Mouse (Mus musculus) forebrain, embryonic 13.5 days (tissue): ENCODE measurements around the gene 4930432M17Rik. TPM values are rescaled to one million over a fixed set of nuclear protein-coding genes. Genes with fewer than 3 reads are reported as not detected.

ENCODE experiments used
- ATAC-seq: fragments of 200-750 bp; cut with Nextera tagmentation; 2 replicates; pipeline ENCODE4 v1.8.0; 2017
- H3K27ac ChIP-seq: fragments of 300-500 bp; sonication (generic); 2 replicates; pipeline ENCODE4 v1.5.1; 2015; ENCODE audit warnings: inconsistent platforms, mild to moderate bottlenecking, moderate library complexity
- H3K27me3 ChIP-seq: fragments of 300-500 bp; sonication (generic); 2 replicates; pipeline ENCODE4 v1.6.1; 2015; ENCODE audit warnings: mild to moderate bottlenecking, inconsistent platforms
- H3K36me3 ChIP-seq: fragments of 300-500 bp; sonication (generic); 2 replicates; pipeline ENCODE4 v1.6.1; 2015; ENCODE audit warnings: mild to moderate bottlenecking, inconsistent platforms; ENCODE audit not compliant: poor library complexity, severe bottlenecking
- H3K4me1 ChIP-seq: fragments of 300-500 bp; sonication (generic); 2 replicates; pipeline ENCODE4 v1.6.1; 2015; ENCODE audit warnings: inconsistent platforms
- H3K4me2 ChIP-seq: fragments of 300-500 bp; sonication (generic); 2 replicates; pipeline ENCODE4 v1.6.1; 2015; ENCODE audit warnings: inconsistent platforms, mild to moderate bottlenecking, moderate library complexity
- H3K4me3 ChIP-seq: fragments of 300-500 bp; sonication (generic); 2 replicates; pipeline ENCODE4 v1.5.1; 2015; ENCODE audit warnings: mild to moderate bottlenecking, inconsistent platforms
- H3K9ac ChIP-seq: fragments of 300-500 bp; sonication (generic); 2 replicates; pipeline ENCODE4 v1.6.1; 2015; ENCODE audit warnings: mild to moderate bottlenecking, inconsistent platforms
- H3K9me3 ChIP-seq: fragments of 300-500 bp; sonication (generic); replicated peaks from 2 replicates; pipeline ENCODE4 v1.6.1; 2016; ENCODE audit warnings: inconsistent platforms
- WGBS: fragments of 180-500 bp; shearing (Covaris S2); methylation state at CpG from one replicate; pipeline ENCODE4 v1.1.7; 2015; 5-methylcytosine and 5-hydroxymethylcytosine counted together
- polyA plus RNA-seq: library from polyadenylated mRNA; unstranded; fragments of >200 nt; fragmentation: Nextera tagmentation; extraction: Ambion mirVana; gene quantifications from 2 replicates; pipeline ENCODE4 v1.2.1, GENCODE M21; 2015

Gene 4930432M17Rik
- polyA plus RNA-seq, 1 experiment from 2014 or later, result not detected

DNA sequence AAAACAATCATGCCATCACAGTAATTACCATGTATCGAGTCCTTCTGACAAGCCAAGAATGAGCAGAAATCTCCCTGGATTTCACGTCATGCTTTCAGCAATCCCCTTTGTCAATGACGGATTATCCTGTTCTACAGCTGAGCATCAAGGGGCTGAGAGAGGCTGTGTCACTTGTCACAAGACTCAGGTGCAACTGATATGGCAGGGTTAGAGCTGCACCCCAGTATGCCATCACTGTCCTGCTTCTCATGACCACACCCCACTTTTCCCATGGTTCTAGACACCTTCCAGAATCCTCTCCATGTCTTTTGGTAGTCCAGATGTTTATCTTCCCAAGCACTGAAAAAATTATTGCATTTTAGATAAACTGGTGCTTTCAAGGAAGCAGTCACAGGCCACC, 8.9 kb downstream of the 4930432M17Rik start:
- H3K4me3 ChIP-seq, result no peak overlapping the region
- H3K27ac ChIP-seq, result no peak overlapping the region
- H3K4me1 ChIP-seq, result 0 out of 2 replicates have a peak, but pooled peaks cover 4% of the 10 kb centered on the region
- H3K4me2 ChIP-seq, result no peak overlapping the region
- no peak overlapping the region for H3K9ac ChIP-seq
- H3K9me3 ChIP-seq, result no peaks in the 10 kb centered on the region
- ATAC-seq, result peak; percentile 33; the same call in 1 of the 2 replicates
- H3K36me3 ChIP-seq, result no peaks in the 10 kb centered on the region
- H3K27me3 ChIP-seq, result no peaks in the 10 kb centered on the region
- 31% methylated on average over 3 of the region's 3 CpGs for WGBS

DNA sequence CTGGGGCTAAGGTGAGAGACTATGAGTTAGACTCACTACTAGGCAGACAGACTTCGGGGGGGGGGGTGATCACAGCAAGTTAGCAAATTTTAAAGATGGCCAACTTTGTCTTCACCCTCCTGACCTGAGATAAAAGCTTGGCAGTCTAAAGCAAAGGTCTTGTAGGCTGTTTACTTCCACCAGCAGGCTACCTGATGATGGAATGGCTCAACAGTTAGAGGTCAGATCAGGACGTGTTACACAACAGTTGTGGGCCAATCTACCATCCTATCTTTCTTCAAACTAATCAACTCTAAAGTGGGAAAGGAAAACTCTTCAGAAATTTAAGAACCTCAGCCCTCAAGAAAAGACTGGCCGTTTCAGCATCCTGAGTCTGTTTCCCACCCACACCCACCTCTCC, 9.6 kb downstream of the 4930432M17Rik start:
- H3K9ac ChIP-seq, result no peak overlapping the region
- 84% methylated on average over 3 of the region's 3 CpGs for WGBS
- no peaks in the 10 kb centered on the region for H3K27me3 ChIP-seq
- H3K27ac ChIP-seq, result no peak overlapping the region
- H3K9me3 ChIP-seq, result no peaks in the 10 kb centered on the region
- no peak for ATAC-seq
- H3K4me2 ChIP-seq, result no peak overlapping the region
- no peak overlapping the region for H3K4me3 ChIP-seq
- H3K4me1 ChIP-seq, result 0 out of 2 replicates have a peak, but pooled peaks cover 4% of the 10 kb centered on the region
- no peaks in the 10 kb centered on the region for H3K36me3 ChIP-seq

DNA sequence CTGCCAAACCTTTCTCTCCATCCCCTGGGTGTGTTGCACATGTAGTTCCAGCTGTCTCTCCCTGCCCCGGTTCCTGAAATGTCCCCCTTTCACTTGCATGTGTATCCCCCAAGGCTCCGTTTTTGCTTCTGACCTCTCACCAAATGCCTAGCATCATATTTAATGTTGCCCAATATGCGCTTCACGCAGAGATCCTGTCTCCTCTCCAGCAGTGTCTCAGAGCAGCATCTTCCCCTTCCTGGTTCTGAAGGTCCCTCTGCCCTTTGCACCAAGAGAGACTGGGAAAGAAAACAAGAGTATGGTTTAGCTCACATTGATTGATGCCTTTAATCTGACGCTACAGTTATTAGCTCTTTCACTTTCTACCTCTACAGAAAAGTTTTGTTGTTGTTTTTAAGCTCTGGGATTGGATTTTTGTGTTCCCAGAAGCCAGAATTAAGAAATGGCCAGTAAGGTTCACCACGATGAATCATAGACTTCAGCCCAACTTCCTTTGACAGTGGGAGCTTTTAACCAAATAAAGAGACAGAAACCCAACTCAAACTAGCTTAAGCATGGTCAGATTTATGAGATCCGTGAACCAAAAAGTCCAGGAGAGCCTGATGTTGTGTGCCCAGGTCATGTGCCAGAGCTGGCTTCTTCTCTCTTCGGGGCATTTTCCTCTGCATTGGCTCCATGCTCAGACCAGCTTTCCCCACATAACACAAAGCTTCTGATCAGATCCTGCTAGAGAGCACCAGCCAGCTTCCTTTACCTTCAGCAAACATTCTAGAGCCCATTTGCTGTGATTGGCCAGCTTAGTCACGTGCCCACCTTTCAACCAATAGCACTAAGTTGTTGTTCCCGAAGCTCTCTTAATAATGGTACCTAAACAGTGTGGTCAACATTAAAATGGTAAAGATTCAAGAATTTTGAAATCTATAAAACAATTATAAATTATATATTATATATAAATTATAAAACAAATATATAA, 12.2 kb downstream of the 4930432M17Rik start:
- Histone ChIP-seq H3K4me2 (no peak overlapping the region), H3K4me3 (no peak overlapping the region), H3K27me3 (no peaks in the 10 kb centered on the region), H3K9me3 (no peaks in the 10 kb centered on the region), H3K4me1 (peaks cover 24% of the 10 kb centered on the region), H3K27ac (no peak overlapping the region), H3K36me3 (no peaks in the 10 kb centered on the region), H3K9ac (no peak overlapping the region)
- ATAC-seq, result no peak
- WGBS, result 90% methylated on average over 10 of the region's 10 CpGs

DNA sequence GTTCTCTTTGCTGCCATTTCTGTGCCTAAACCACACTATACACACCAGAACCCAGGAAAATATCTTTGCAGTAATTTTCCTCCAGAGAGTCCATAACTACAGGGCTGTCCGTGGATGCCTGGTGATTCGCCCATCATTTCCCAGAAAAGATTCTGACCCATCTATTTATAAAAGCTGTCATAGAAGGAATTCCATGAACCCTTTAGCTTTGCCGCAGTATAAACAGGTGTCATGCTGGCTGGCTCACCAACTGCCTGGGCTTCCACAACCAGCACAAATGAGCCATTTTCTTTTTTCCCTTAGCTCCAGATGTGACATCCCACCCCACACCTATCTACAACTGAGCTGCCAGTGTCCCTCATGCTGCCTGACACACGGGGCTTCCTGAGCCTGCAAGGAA, 14.0 kb downstream of the 4930432M17Rik start:
- Histone ChIP-seq H3K27ac (no peak overlapping the region), H3K9ac (no peak overlapping the region), H3K9me3 (no peaks in the 10 kb centered on the region), H3K27me3 (0 out of 2 replicates have a peak, but pooled peaks cover 2% of the 10 kb centered on the region), H3K36me3 (no peaks in the 10 kb centered on the region), H3K4me2 (no peak overlapping the region), H3K4me3 (no peak overlapping the region), H3K4me1 (peaks cover 22% of the 10 kb centered on the region)
- WGBS, result 80% methylated on average over 4 of the region's 4 CpGs
- ATAC-seq, result no peak

DNA sequence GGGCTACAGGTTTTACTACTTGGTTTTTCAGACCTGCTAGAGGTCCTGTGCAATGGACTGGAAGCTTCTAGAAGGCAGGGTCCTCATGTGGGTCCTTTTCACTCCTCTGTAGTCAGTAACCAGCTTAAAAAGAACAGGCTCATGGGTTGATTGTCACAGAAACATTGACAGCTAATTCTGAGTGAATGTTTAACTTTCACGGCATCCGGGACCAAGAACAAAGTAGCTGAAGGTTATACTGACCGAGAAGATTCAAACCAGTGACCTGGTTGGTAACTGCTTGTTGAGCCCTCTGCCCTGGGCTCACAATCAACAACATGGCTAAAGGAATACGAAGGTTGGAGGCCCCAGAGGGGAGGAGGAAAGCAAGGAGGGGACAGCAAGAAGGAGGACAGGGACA, 14.4 kb downstream of the 4930432M17Rik start:
- no peak for ATAC-seq
- no peak overlapping the region for H3K4me3 ChIP-seq
- H3K36me3 ChIP-seq, result no peaks in the 10 kb centered on the region
- no peaks in the 10 kb centered on the region for H3K9me3 ChIP-seq
- WGBS, result 87% methylated on average over 4 of the region's 4 CpGs
- H3K27ac ChIP-seq, result no peak overlapping the region
- H3K9ac ChIP-seq, result no peak overlapping the region
- no peak overlapping the region for H3K4me2 ChIP-seq
- H3K27me3 ChIP-seq, result 0 out of 2 replicates have a peak, but pooled peaks cover 2% of the 10 kb centered on the region
- peaks cover 21% of the 10 kb centered on the region for H3K4me1 ChIP-seq

DNA sequence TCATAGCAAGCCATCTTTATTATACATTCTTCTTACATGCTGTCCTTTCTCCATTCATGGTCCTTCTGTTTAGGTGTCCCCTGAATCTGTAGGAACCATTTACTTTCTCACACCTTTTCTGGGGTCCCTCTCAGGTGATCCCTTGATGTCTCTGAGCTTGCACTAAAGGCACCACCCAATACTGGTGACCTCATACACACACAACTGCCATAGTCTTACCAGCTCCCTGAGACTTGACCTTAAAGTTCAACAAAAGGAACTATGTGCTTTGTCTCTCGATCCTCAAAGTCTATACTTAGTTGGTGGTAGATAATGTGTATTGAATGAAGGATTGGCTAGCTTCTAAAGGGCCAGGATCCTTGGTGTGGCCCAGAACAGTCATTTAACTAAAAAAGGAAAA, 15.4 kb downstream of the 4930432M17Rik start:
- no peaks in the 10 kb centered on the region for H3K36me3 ChIP-seq
- ATAC-seq, result peak; percentile 57

DNA sequence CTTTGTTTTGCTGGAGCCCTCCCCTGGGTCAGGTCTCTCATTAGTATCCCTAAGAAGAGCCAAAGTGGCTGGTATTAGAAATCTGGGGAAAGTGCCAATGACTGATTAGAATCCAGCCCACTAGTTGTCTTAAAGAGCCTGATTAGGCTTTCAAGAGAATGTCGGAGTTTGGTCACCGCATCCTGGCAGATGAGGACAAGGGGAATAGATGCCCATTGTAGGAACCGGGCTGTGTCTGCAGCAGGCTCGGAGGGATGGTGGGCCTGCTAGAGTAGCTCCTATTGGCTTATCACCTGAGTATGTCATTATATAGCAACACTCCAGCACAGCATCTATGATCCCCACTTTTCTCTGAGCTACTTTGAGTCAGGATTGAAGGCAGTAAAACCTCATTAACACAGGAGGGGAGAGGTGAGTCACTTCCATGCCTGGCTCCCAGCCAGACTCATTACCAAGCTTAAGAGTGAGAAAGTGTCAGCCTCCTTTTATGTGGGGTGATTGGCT, 15.9 kb downstream of the 4930432M17Rik start:
- H3K36me3 ChIP-seq, result no peaks in the 10 kb centered on the region
- 45% methylated on average over 4 of the region's 4 CpGs for WGBS
- no peaks in the 10 kb centered on the region for H3K9me3 ChIP-seq
- H3K9ac ChIP-seq, result no peak overlapping the region
- H3K27ac ChIP-seq, result peak overlapping the region; percentile 33; the same call in 1 of the 2 replicates
- H3K4me2 ChIP-seq, result no peak overlapping the region
- H3K4me3 ChIP-seq, result no peak overlapping the region
- H3K4me1 ChIP-seq, result peaks cover 21% of the 10 kb centered on the region
- peak; percentile 92 for ATAC-seq
- 0 out of 2 replicates have a peak, but pooled peaks cover 2% of the 10 kb centered on the region for H3K27me3 ChIP-seq

More for the DNA sequence above, 15.4 kb downstream of the 4930432M17Rik start:
- Histone ChIP-seq H3K9me3 (no peaks in the 10 kb centered on the region), H3K9ac (no peak overlapping the region), H3K27ac (0 out of 2 replicates have a peak overlapping the region, but pooled peaks have one; percentile 33), H3K27me3 (0 out of 2 replicates have a peak, but pooled peaks cover 2% of the 10 kb centered on the region), H3K4me1 (peaks cover 21% of the 10 kb centered on the region), H3K4me3 (no peak overlapping the region), H3K4me2 (no peak overlapping the region)
- 46% methylated on average over 1 of the region's 1 CpGs for WGBS

DNA sequence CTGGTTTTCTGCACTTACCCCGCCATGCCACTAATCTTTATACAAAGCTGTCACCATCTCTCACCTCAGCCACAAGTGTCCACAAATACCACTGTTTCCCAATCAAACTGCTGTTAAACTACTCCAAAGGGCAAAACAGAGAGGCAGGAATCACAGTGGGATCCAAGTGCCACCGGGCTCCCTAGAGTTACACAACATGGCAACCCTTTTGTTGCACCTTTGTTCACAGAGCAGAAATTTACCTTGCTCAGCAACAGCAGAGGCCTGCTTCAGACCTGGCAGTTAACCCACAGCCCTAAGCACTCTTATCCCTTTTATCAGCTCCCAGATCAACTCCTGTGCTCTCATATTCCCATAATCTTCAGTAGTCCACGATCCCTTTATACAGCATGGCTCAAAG, 17.2 kb downstream of the 4930432M17Rik start:
- Histone ChIP-seq H3K27ac (no peak overlapping the region), H3K27me3 (0 out of 2 replicates have a peak, but pooled peaks cover 2% of the 10 kb centered on the region), H3K4me3 (no peak overlapping the region), H3K9me3 (no peaks in the 10 kb centered on the region), H3K36me3 (no peaks in the 10 kb centered on the region), H3K4me2 (no peak overlapping the region), H3K9ac (no peak overlapping the region), H3K4me1 (peaks cover 21% of the 10 kb centered on the region)
- 74% methylated on average over 3 of the region's 3 CpGs for WGBS
- ATAC-seq, result no peak

DNA sequence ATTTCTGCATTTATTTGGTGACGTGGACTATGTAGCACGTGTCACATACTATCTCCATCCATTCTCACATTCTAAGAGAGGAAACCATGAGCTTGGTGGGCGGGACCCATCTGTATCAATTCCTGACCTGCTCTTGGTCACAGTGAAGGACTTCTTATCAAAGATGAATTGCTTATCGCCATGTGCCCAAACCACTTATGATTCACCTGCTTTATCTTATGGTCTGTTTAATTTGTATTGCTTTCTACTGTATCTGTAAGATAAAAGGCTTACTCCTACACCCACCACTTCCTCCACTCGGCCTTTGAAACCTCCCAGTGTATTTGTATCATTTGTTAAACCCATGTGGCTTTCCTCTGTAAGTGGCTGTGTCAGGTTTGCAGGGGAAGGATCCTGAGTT, 18.5 kb downstream of the 4930432M17Rik start:
- no peaks in the 10 kb centered on the region for H3K9me3 ChIP-seq
- H3K4me2 ChIP-seq, result no peak overlapping the region
- WGBS, result 83% methylated on average over 5 of the region's 5 CpGs
- no peak for ATAC-seq
- no peak overlapping the region for H3K4me3 ChIP-seq
- no peak overlapping the region for H3K27ac ChIP-seq
- H3K4me1 ChIP-seq, result peaks cover 21% of the 10 kb centered on the region
- no peaks in the 10 kb centered on the region for H3K36me3 ChIP-seq
- H3K9ac ChIP-seq, result no peak overlapping the region
- H3K27me3 ChIP-seq, result 0 out of 2 replicates have a peak, but pooled peaks cover 2% of the 10 kb centered on the region

DNA sequence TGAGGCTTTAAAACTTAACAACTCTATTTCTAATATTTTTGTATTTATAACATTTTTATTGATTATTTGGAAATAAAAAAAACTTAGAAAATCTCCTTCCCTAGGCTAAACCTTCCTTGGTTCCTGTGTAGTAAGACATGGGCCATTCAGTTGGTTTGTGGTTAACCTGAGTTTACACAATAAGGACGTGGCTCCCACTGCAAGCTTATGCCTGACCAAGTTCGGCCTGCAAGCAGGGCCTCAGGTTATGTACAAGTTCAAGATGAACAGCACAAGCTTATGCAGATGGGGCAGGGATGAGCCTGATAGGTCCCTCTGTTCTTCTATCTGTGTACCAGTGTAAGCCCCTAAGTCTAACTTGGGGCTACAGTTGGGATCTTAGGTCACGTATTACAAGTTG, 19.1 kb downstream of the 4930432M17Rik start:
- Histone ChIP-seq H3K36me3 (no peaks in the 10 kb centered on the region), H3K9ac (no peak overlapping the region), H3K27ac (no peak overlapping the region), H3K9me3 (no peaks in the 10 kb centered on the region), H3K4me1 (peaks cover 21% of the 10 kb centered on the region), H3K4me3 (no peak overlapping the region), H3K4me2 (no peak overlapping the region), H3K27me3 (0 out of 2 replicates have a peak, but pooled peaks cover 2% of the 10 kb centered on the region)
- WGBS, result 96% methylated on average over 3 of the region's 3 CpGs
- no peak for ATAC-seq

DNA sequence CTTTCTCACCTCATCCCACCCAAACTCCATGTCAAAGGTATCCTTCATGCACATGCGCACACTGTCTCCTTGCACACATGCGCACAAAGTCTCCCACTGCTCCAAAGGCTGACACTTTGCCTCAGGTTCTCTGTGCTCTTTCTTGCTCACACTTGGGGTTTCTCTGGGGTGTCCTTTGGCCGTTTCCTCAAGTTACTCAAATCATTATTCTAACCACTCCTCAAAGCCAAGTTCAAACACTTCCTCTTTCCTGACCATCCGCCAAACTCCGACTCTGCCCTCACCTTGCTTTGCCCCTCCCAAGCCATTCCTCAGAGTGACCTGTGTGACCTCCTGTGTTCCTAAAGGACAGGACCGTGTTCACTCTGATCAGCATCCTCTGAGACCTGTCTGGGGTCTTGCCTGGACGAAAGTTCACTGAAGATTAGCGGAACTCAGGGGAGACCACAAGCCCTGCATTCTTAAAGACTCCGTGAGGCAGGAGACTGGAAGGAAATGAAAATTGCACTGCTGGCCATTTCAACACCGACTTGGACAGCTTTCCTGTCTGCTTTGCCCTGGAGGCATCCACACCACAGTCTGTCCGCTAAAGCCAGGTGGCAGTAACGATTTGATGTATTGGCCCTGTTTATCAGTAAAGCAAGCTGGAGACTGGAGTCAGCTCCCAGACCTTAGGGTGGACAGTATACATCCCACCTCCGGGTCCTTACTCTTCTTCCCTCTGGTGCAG, 22.6 kb downstream of the 4930432M17Rik start:
- ATAC-seq, result no peak
- Histone ChIP-seq H3K9ac (no peak overlapping the region), H3K27ac (no peak overlapping the region), H3K4me3 (no peak overlapping the region), H3K4me1 (no peaks in the 10 kb centered on the region), H3K4me2 (no peak overlapping the region), H3K27me3 (0 out of 2 replicates have a peak, but pooled peaks cover 2% of the 10 kb centered on the region), H3K36me3 (no peaks in the 10 kb centered on the region), H3K9me3 (no peaks in the 10 kb centered on the region)
- 82% methylated on average over 13 of the region's 13 CpGs for WGBS

DNA sequence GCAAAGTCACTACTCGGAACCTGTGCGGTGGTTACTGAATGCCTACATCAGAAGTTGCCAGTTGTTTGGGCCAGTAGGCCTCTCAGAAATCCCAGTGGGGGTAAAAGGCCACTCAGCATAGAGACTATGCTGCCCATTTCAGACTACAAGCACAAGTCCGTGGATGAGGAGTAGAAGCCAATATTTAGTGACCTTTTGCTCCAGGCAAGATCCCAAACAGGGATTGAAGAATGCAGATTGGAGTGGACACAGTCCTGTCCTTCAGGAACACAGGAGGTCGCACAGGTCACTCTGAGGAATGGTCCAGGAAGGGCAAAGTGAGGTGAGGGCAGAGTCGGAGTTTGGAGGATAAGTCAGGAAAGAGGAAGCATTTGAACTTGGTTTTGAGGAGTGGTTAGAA, 23.2 kb downstream of the 4930432M17Rik start:
- ATAC-seq, result no peak
- Histone ChIP-seq H3K4me1 (no peaks in the 10 kb centered on the region), H3K4me3 (no peak overlapping the region), H3K36me3 (no peaks in the 10 kb centered on the region), H3K27me3 (no peaks in the 10 kb centered on the region), H3K4me2 (no peak overlapping the region), H3K9ac (no peak overlapping the region), H3K27ac (no peak overlapping the region), H3K9me3 (no peaks in the 10 kb centered on the region)
- 93% methylated on average over 5 of the region's 5 CpGs for WGBS
